Mouse (Mus musculus) kidney, postnatal 36 days (tissue): ENCODE results near the gene Ahctf1.
"Not testable (repeated sequence)": the region's sequence is repeated elsewhere in the genome, so short reads cannot be mapped to it uniquely, and the experiment has no call there.

Source experiments
- DNase-seq, 2 experiments: peaks; one replicate each; pipeline ENCODE4 v3.0.0; 2021 to 2022; ENCODE audit warnings: mixed read lengths in 2 of 2

Gene Ahctf1

DNA sequence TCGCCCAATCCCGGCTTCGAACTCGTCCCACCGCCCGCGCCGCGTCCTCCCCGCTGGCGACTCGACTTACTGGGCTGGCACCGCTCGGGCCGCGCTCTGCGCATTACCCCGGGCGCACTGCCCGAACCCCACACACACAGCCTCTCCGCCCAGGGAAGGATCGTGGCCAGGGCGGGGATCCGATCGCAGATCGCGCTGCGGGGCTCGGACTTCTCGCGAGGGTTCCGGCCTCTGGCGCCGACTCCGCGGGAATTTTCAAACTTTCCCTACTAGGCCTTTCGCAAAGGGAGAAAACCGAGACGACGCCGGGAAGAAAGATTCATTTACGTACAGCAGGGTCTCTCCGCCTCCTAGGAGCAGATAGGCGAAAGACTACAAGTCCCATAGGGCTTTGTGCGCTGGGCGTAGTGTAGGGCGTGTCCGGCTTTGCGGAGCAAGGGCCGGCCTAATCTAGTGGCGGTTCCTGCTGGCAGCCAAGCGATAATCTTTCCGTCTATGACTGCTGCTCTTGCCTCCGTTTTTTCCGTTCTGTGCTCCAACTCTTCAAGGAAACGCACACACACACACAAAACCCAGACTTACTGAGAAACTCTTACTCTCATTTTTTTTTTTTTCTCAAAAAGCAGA lies at the start of gene Ahctf1:
Ahctf1 (minus strand) TSS at position 168 of the 627 bp plus-strand sequence.
- peak; percentile 99 for DNase-seq

DNA sequence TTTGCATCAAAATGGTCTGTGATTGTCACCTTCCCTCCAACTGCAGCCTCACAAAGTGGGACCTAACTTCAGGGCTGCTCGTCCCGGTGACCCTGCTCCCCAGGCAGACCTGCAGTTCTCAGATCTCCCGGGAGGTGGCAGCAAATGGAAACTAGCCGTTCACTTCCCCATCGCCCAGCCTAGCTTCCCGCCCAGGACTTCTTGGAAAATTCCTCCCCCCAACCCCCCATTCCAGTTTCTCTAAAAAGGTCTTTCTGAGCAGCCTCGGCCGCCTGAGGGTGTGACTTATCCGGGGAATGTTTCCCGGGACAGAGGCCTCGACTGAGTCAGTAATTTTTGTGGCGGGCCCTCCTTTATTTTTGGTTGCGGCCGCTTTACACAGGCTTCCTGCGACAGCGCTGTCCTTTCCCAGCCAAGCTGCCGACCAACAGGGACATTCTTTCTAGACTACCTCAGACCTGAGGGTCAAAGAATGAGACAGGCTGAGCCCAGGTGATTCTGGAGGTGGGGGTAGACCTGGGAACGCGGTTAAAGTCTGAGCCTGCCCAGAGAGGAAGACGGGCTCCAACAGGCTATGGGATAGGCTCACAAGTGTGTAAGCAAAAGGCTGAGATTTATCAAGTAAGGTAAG lies 44.4 kb upstream of the Ahctf1 start:
- peak; percentile 89 to 96 for DNase-seq

DNA sequence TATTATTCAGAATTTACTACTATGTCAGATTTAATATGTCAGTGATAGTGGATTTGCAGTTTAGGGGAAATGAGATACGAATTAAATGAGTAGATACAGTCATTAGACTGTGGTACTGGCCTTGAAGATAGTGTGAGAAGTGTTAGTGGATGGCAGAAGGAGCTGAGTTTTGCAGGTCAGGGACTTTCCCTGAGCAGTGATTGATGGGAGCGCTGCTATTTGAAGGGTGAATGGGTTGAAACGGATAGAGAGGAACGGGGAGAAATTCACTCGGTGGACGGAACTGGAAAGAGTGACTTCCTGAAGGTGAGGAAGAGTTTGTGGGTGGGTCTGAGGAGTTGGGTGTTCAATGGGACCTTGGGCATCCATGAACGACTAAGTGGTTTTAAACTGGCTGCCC lies 43.7 kb upstream of the Ahctf1 start:
- DNase-seq: no peak

DNA sequence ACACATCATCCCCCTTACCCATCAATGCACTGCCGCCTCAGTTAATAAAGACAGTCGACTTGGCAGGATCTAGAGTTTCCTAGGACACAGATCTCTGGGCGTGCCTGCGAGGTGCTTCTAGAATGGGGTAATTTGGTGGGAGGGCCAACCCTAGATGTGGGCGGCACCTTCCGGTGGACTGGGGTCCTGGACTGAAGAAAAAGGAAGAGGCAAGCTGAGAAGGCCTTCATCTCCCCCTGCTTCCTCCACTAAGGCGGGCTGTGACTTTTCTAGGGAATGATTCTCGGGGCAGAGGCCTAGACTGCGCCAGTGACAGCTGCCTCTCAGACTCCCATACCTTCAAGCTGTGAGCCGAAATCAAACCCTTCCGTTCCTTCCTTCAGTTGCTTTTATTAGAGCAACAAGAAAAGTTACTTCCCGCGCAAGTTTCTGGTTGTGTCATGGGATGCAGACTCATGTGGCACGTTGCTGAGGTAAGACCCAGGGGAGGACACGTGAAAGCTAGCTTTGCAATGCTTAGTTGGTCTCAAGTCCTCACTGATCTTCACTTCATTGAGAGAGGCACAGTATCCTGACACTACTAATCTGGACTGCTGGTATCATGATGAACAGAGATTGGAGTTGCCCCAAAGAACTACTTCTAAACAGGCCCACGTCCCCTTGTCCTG lies 42.5 kb upstream of the Ahctf1 start:
- no peak for DNase-seq

DNA sequence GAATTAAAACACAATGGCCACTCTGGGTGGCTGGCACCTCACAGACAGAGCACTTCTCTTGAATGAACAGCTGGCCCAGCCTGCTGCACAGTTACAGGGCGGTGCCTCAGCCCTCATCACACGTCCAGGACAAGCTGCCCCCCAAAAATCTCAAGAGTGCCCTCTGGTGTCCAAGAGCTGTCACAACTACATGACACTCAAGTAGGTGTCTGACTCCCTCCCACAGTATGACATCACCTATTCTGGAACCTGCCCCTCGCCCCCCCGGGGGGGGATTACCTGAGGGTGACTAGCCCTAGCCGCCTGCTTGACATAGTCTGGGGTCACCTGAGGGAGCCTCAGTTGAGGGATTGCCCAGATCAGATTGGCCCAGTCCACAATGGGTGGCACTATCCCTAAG lies 41.4 kb upstream of the Ahctf1 start:
- DNase-seq: peak; percentile 77 to 82

DNA sequence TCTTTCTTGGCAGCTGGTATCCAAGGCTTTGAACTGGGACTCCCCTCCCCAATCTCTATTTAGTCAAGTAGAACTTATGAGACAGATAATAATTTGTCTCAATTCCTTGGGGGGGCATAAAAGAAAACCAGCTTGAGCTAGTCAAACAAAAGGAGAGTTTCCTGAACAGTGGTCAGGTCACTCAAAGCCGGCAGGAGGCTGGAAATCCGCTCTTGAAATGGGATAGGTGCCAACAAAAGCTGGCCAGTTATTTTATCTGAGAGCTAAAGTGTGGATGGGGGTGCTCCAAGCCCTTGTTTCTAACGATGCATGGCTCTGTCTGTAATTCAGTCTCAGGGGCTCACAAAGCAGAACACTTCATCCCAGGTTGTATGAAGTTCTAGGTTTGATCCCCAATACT lies 40.5 kb upstream of the Ahctf1 start:
- no peak for DNase-seq

DNA sequence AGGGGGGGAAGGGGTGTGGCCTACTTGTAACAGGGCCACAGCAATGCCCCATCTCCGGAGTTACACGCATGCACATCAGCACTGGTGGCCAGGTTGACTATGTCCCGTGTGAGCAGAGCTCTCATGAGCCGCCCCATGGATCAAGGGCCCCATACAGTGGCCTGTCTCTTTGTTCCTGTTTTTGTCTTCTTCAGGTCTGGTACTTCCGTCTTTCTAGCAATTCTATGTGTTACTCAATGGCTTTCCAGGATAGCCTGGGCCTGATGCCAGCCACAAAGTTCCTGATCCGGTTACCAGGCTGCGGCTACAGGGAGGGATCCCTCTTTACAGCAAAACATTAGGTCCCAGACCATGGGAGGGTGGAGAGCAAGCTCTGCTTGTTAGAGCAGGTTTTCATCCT lies 39.1 kb upstream of the Ahctf1 start:
- peak in 1 of 2 experiments; percentile 53 for DNase-seq

DNA sequence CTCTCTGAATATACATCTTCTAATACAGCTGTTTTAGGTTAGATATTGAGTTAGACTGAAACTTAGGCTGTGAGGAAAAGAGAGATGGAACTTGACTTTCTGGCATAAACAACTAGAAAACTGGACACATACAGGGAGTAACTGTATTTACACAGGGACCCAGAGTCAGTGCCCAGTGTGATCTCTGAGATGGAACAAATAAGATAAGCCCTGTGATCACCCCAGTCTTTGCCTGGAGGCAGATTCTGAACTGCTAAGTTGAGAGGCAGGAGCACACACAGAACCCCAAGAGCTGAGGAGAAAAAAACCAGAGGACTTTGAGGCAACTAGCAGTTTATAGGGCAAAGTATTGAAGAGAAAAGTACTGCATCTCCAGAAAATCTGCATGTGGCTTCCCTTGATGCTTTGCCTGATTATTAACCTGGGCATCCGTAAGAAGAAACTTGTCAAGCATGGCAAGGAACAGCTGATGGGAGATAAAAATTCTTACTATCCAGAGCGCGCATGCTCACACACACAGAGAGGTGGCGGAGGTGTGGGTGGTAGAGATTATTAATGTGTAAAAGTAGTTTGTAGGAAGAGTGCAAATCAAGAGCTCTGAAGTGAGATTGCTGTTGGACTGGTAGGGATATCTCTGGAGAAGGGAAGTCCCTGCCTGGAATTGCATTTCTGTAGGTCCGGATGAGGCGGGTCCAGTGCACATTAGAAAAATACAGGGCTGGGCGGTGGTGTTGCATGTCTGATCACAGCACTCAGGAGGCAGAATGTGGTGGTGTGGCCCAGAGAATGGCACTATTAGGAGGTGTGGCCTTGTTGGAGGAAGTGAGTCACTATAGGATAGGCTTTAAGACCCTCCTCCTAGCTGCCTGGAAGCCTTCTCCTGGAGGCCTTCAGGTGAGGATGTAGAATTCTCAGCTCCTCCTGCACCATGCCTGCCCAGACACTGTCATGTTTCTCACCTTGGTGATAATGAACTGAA lies 33.2 kb upstream of the Ahctf1 start:
- DNase-seq: peak; percentile 44 to 68

DNA sequence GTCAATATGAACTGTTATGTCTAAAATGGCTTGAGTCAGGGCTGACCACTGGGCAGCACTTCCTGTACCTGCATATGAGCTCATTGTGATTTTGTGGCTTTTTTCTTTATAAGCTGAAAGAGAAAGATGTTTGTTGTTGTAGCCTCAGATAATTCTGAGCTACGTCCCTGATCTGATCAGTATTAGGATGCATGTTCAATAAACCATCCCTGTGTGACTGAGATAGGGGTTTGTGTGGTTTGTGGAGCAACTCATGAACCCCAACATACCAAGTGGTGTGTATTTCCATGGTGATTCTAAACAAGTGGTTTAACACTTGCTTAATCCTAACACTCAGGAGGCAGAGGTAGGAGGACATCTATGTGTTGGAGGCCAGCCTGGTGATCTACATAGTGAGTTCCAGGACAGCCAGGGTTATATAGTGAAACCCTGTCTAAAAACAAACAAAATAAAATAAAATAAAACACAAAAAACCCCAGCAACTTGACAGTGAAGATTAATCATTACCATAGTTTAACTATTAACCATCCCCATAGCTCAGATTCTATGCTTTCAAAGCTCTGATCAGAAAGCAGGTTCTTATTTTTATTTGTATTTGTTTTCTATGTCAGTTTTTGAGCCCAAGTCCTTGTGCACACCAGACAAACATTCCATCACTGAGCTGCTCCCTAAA lies 32.4 kb upstream of the Ahctf1 start:
- no peak for DNase-seq

DNA sequence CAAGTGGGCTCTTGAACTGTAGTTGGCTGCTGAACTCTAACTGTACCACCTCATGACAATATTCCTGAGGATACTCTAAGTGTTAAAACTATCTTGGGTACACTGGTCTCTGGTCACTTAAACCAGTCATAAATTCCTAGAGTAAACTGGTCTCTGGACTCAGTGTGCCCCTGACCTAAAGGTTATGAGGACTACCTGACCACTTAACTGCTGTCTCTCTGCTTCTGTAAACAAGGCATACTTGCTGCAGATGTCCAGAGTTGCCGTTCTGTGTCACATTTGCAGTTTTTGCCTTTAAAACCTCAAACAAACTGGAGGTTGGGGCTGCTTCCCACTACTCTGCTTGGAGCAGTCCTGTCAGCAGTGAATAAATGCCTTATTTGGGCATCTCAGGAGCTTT lies 30.1 kb upstream of the Ahctf1 start:
- DNase-seq: no peak

DNA sequence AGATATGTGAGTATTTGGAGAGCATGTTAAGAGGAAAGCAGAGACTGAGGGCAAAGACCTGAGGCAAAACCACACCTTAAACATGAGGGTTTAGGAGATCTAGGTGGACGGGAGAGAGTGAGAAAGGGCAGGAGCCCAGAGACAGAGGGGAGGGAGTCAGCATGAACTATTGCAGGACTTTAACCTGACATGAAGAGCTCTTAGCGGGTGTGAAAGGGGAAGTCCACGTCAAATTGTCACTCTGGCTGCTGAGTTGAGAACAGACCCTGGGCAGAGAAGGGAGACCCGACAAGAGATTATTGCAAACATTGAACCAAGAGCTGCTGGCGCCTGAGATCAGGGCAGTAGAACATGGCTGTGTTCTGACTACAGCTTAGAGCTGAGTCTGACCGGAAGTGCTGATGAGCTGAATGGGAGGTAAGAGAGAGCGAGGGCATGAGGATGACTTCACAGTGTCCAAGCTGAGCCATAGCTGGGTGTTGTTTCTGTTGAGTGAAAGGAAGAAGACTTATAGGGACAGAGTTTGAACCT lies 29.3 kb upstream of the Ahctf1 start:
- DNase-seq: no peak

DNA sequence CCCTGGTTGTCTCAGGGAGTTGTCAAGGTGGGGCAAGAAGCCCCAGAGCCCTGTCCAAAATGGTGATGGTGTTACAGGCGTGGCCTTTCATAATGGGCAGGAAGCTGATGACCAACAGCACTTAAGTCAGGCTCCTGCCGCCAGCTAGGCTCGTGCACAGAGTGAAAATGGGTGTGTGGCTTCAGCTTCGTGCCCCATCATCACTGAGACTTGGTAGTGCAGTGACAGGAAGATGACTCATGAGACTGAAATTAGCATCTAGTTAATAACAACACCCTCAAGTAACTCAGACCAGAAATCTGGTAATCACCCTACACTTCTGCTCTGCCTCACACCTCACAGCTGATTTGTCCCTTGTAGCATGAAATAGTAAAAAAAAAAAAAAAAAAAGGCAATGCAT lies 25.4 kb upstream of the Ahctf1 start:
- DNase-seq: no peak

DNA sequence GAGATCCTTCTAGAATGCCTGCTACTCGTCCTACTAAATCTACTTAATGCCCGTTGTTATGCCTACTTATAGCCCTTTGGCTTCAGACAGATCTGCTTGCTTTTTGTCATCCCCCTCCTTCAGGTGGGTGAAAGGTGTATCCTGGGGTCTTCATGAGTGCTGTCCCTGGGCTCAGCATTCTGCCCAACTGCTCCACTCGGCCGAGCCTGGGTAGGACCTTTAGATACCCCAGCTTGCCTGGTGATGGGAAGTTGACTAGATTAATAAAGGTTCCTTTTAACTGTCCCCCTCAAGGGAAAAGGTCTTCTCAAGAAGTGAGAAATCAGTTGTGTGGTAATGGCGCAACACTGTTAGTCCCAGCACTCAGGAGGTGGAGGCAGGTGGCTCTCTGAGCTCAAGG lies 24.6 kb upstream of the Ahctf1 start:
- DNase-seq: no peak

DNA sequence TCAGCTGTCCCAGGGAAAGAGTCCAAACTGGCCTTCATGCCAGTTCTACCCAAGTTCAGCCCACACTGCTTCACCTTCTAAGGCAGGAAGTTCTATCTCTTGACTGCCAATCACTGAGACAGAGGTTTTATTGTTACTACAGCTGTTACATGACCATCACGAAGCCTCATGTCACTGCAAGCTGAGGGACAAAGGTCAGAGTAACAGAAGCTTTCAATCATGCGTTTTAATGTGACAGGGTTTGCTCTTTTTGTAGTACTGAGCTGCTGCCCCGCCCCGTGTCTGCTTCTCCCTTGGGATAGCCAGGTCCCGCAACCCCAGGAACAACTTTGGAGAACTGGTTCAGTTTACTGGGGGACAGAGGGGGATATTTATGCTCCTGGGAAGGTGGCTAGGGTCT lies 21.1 kb upstream of the Ahctf1 start:
- DNase-seq: no peak

DNA sequence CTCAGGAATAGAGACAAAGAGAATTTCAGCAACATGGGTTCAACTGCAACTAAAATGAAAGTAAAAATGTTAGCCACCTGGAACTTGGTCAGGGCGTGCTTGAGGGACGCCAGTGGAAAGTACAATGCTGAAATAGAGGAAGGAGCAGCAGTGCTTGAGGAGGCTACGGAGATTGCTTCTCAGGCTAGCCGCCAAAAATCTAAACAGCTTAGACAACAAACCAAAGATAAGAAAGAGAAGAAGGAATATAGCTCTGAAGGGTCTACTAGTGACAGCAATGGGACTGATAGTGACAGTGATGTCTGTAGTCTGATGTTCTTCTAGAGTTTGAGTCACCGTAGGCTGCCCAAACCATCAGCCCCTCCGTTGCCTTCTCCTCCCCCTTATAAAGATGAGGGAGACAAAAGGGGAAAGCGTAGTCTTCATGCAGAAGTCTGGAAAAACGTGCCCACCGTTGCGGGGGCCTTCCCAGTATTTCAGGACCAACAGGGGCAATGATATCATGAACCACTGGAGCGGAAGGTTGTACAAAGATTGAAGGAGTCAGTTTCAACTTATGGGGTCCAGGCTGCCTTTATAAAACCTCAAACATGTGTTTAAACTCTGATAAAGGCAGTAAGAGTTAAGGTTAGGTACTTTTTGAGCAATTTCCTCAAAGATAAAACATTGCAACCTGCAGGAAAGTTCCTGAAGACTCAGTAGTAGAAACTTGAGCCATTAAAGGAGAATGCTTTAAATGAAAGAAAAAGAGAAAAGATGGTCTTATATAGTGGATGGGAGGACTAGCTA lies 15.2 kb upstream of the Ahctf1 start:
- not testable (repeated sequence) for DNase-seq

DNA sequence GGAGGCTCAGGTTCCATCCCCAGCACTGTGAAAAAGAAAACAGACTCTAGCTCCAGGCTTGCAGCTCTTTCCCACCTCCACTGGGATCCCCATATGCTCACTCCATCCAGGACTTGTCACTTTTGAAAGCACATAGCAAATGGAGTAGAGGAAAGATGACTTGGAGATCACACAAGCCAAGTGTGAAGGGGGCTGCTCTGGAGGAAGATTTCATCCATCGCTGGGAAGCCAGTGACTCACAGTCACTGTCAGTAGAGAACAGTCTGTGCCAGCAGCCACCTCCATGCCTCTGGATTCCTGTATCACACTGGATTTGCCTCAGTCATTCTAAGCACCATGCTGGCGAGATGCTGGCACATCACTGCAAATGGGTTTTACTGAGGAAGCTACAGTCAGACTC lies 11.1 kb upstream of the Ahctf1 start:
- no peak for DNase-seq

DNA sequence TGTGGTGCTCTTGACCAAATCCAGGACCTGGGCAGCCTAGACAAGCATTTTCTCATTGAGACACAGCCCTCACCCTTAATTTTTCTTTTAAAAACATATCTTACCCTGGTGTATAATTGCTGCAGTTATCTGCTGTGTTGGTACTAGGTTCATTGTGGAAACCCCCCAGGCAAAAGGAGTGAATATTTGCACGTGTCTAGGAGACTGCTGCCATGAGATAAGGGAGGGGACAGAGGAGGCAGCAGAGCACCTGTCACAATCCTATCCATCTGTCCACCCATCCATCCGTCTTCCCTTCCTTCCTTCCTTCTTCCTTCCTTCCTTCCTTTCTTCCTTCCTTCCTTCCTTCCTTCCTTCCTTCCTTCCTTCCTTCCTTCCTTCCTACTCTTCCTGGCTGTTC lies 9.9 kb upstream of the Ahctf1 start:
- no peak for DNase-seq

DNA sequence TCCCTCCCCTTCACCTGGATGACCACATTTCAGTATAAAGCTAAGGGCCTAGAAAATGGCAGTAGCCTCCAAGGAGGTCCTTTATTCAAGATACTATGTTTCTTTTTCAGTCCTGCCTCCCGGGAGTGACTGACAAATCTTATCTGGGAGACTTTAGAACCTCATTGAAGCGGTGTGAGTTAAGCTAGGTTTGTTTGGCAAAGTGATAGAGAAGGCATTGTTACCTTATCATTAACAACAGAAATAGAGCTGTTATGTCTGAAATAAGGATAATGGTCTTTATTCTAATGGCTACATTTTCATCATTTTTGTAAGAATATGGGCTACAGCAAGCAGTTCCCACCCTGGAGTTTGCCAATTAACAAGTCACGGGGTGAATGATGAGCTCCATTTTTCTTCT lies 4.8 kb upstream of the Ahctf1 start:
- no peak for DNase-seq

DNA sequence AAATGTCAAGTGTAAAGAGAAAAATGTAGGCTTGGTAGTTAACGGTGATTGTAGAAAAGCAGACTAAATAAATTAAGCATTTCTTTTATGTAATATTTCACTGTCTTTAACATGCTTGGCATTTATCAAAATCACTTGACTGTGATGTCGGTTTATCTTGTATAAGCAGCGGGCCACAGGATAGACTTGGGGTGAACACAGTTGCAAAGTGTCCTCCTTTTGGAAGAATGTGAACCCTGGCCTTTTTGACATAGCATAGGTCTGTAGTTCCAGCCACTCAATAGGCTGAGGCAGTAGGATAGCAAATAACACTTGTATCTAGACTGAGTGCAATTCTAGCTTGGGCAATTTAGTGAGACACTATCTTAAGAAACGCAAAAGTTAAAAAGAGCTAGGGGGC lies 4.0 kb upstream of the Ahctf1 start:
- DNase-seq: no peak

DNA sequence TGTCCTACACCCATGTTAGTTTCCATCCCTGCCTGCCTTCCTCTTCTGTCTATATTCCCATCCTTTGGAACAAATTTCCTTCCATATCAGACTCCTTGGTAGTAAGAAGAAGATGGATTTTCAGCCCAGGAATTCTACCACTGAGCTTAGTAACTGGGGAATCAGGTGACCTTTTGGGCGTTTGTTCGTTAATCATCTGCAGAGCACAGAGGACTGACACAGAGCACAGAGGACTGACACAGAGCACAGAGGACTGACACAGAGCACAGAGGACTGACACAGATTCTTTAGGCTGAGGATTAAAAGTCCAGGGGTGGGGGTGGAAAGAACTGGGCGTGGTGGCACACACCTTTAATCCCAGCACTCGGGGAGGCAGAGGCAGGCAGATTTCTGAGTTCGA lies 2.3 kb upstream of the Ahctf1 start:
- peak; percentile 64 to 79 for DNase-seq

DNA sequence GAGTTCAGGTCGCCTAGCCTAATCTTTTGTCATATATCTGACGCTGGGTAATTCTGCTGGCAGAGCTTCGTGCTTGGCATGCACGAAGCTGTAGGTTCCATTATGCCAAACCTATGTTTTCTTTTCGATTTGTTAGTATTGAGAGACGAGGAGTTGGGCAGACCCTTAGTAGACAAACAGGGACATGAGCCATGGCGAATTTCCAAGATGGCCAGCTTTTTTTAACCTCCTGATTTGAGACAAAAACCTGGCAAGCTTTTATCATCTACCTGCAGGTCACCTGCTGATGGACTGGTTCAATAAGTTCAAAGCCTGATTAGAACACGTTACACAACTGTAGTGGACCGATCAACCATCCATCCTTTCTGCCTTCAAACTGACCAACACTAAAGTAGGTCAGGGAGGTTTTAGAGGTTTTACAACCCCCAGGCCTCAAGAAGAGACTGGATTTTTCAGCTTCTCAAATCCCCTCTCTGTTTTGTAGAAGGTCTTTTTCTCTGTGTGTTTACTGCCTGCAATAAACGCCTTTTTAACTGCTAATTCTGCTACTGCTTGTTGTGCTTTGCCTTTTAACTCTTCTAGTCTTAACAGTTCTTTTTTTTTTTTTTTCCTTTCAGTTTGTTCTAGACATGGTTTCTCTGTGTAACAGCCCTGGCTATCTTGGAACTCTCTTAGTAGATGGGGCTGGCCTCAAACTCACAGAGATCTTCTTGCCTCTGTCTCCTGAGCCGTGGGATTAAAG lies 831 bp upstream of the Ahctf1 start:
- peak; percentile 12 to 23 for DNase-seq
